Mouse (Mus musculus) gastrocnemius, adult 8-10 months (tissue): ENCODE measurements around the gene Gm20518. TPM values are rescaled to one million over a fixed set of nuclear protein-coding genes. Genes with fewer than 3 reads are reported as not detected.
A peak's percentile ranks its signal among the peaks of the same experiment; 100 is the strongest.

Experiments used
- DNase-seq, 2 experiments: peaks; one replicate each; pipeline ENCODE4 v3.0.0; 2022; ENCODE audit warnings: low spot score in 2 of 2
- total RNA-seq, 4 experiments: library from RNA; stranded (reverse); gene quantifications; 2 replicates each; pipeline ENCODE4 v1.2.4; 2022

Gene Gm20518
- total RNA-seq, 4 experiments from 2014 or later, result 0.10 to 0.13 (median 0.12) TPM

- DNase-seq, result no peak
These were observed 4.6 kb upstream of the Gm20518 start for GRCm38 (mm10) chr16:17896091-17896490.

- no peak for DNase-seq
These were observed 2.5 kb upstream of the Gm20518 start, which contains the start of gene Tssk1 for GRCm38 (mm10) chr16:17893923-17894322. TSS of gene Tssk1 (plus strand) at chr16:17894223.

- no peak for DNase-seq
These were observed 1.1 kb upstream of the Gm20518 start for GRCm38 (mm10) chr16:17892606-17893005.

GRCm38 (mm10) chr16:17890917-17891566, 429 bp downstream of the Gm20518 start:
- peak; percentile 61 to 80 for DNase-seq

GRCm38 (mm10) chr16:17890342-17890727, 1.1 kb downstream of the Gm20518 start:
- no peak for DNase-seq

GRCm38 (mm10) chr16:17889689-17890341, 1.7 kb downstream of the Gm20518 start:
- DNase-seq, result no peak

GRCm38 (mm10) chr16:17884116-17884515, 7.4 kb downstream of the Gm20518 start:
- no peak for DNase-seq

GRCm38 (mm10) chr16:17882196-17882595, 9.3 kb downstream of the Gm20518 start:
- DNase-seq, result no peak

GRCm38 (mm10) chr16:17879571-17879970, 11.9 kb downstream of the Gm20518 start:
- DNase-seq, result no peak

GRCm38 (mm10) chr16:17876096-17876495, 15.4 kb downstream of the Gm20518 start:
- no peak for DNase-seq

GRCm38 (mm10) chr16:17875174-17875573, 16.3 kb downstream of the Gm20518 start:
- no peak for DNase-seq

- no peak for DNase-seq
These were observed 18.5 kb downstream of the Gm20518 start for GRCm38 (mm10) chr16:17872995-17873394.

GRCm38 (mm10) chr16:17871248-17871647, 20.2 kb downstream of the Gm20518 start:
- DNase-seq, result no peak

GRCm38 (mm10) chr16:17865770-17866169, 25.7 kb downstream of the Gm20518 start:
- no peak for DNase-seq

- no peak for DNase-seq
These were observed 26.2 kb downstream of the Gm20518 start for GRCm38 (mm10) chr16:17865293-17865692.

GRCm38 (mm10) chr16:17858592-17858991, 32.9 kb downstream of the Gm20518 start:
- DNase-seq, result no peak

- no peak for DNase-seq
These were observed 34.3 kb downstream of the Gm20518 start for GRCm38 (mm10) chr16:17857157-17857556.

- DNase-seq, result no peak
These were observed 38.2 kb downstream of the Gm20518 start for GRCm38 (mm10) chr16:17853263-17853662.

- DNase-seq, result no peak
These were observed 39.6 kb downstream of the Gm20518 start for GRCm38 (mm10) chr16:17851860-17852259.

GRCm38 (mm10) chr16:17851331-17851730, 40.1 kb downstream of the Gm20518 start:
- no peak for DNase-seq

- DNase-seq, result no peak
These were observed 42.0 kb downstream of the Gm20518 start for GRCm38 (mm10) chr16:17849486-17849885.

GRCm38 (mm10) chr16:17848928-17849327, 42.5 kb downstream of the Gm20518 start:
- DNase-seq, result no peak

GRCm38 (mm10) chr16:17848431-17848830, 43.0 kb downstream of the Gm20518 start:
- DNase-seq, result no peak
